Mouse (Mus musculus) lung, adult 2 months (tissue): ENCODE measurements at regions not wholly inside any gene's neighbourhood (a gene's known extent, or its start where the extent isn't known, plus 50 kb on each side); places are given as distances from the start of the nearest gene placed in this dataset.

ENCODE experiments used
- CTCF ChIP-seq: fragments of 200-500 bp; IDR thresholded peaks from 2 replicates; pipeline ENCODE4 v1.5.1; 2011; ENCODE audit warnings: mild to moderate bottlenecking, low read length, control low read depth; ENCODE audit not compliant: insufficient read depth
- POLR2A ChIP-seq: fragments of 200-500 bp; IDR thresholded peaks from 2 replicates; pipeline ENCODE4 v1.6.1; 2011; ENCODE audit warnings: low read depth, mild to moderate bottlenecking, control low read depth, low read length, borderline replicate concordance; ENCODE audit errors: extremely low read depth

DNA sequence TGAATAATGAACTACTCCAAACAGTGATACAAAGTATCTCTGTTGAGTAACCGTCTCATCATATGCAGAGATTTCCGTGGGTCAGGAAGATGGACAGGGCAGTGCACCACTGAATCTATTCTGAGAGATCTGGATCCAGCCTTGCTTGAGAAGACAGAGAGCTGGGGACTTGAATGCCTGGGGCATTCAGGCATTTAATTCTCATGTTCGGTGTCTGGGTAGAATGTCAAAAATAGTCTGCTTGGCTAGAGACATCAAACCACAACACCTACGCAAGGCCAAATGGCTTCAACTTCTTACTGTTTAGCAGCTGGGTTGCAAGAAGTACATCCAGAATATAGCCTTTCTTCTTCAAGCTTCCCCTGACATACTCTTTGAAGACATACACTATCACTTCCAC is 194.1 kb upstream of the Tbx18 start:
- TF ChIP-seq CTCF (no peak), POLR2A (no peak)
